Mouse (Mus musculus) brain, embryonic 14.5 days (tissue): Measurements from ENCODE around the gene Dstn.

Source experiments
- CTCF ChIP-seq: fragments of 200-500 bp; IDR thresholded peaks from 2 replicates; pipeline ENCODE4 v1.5.1; 2012; ENCODE audit warnings: inconsistent platforms, mild to moderate bottlenecking, moderate library complexity, borderline replicate concordance; ENCODE audit not compliant: insufficient read depth, insufficient read length; ENCODE audit errors: extremely low read depth
- POLR2A ChIP-seq: fragments of 200-500 bp; IDR thresholded peaks from 2 replicates; pipeline ENCODE4 v1.6.1; 2012; ENCODE audit warnings: mild to moderate bottlenecking, inconsistent platforms, borderline replicate concordance; ENCODE audit not compliant: poor library complexity, insufficient read depth, insufficient read length, severe bottlenecking; ENCODE audit errors: extremely low read depth

- TF ChIP-seq POLR2A (no peak), CTCF (no peak)
Observed at GRCm38 (mm10) chr2:143909230-143909629, 5.9 kb upstream of the Dstn start.
